Comparison of ENCODE assay signal across 7 mouse cellular contexts in the genomic region with DNA sequence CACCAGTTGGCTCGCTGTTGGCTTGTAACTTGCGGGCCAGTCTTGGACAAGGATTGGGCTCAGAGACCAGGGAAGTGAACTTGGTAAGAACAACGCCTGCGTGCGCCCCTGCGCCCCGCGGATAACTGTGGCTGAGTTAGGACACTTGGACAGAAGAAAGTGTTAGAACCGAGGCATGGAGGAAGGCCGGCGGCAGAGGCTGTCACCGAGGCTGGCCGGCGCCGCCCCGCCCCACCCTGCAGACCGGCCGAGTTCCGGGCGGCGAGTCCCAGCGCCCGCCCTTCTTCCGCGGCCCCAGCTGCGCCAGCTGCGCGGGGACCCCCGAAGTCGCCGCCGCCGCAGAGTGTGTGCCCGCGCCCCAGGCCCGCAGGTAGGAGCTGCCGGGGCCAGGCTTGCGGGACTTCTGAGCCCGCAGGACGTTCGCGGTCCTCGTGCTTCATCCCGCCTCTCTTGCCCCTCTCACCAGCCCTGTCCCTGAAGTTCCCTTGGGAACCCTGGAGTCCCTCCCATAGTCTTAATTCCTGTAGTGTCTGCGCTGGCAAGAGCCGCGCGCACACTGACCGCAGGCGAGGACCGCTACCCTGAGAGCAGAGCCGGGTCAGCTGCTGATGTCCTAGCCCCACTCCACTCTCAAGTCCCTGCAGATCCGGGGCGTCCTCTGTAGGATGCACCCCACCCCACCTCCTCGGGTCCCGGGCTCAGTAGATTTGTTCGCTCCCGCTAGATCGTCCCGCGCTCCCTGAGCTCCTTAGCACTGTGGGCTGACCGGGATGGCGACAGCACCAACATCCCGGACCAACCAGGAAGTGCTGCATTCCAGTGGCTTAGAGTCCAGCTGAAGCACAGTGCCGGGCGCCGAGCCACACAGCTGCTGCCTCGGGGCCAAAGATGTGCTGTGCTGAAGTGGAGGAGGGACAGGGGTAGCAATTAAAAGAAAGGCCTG. TPM values are rescaled to one million over a fixed set of nuclear protein-coding genes. Genes with fewer than 3 reads are reported as not detected.
DNase-seq lines count a peak whose midpoint lies in the region; ATAC-seq and TF ChIP-seq lines count a peak whose summit lies in the region.

Gene Pld1 (plus strand): TSS at position 315 of the 943 bp plus-strand sequence.

- no peak for TF ChIP-seq CTCF in bone marrow, adult 2 months (IDR thresholded peaks at IDR 0.05; ENCODE audit: control insufficient read depth, insufficient read depth, low read length)

- under 1% methylated on average over 67 of the region's 68 CpGs for WGBS in bone marrow, adult 2 months
- WGBS in embryonic facial prominence, embryonic 12.5 days: under 1% methylated on average over 60 of the region's 68 CpGs
- under 1% methylated on average over 68 of the region's 68 CpGs for WGBS in limb, embryonic 10.5 days
- WGBS in midbrain, embryonic 10.5 days: under 1% methylated on average over 58 of the region's 68 CpGs

- peak within 1 kb of the TSS; percentile 98 for H3K4me2 ChIP-seq in embryonic facial prominence, embryonic 12.5 days (replicated peaks)

- DNase-seq in heart, adult 11 months: peak; percentile 99
- peak; percentile 85 for DNase-seq in kidney, adult 18-20 months
- peak; percentile 75 for DNase-seq in limb, embryonic 10.5 days (ENCODE audit: low spot score)
- peak; percentile 74 for DNase-seq in midbrain, embryonic 10.5 days (ENCODE audit: low spot score)
- peak; percentile 38 for DNase-seq in right cerebral cortex, postnatal 4 days

- peak within 1 kb of the TSS; percentile 86 for H3K4me3 ChIP-seq in bone marrow, adult 2 months (replicated peaks; ENCODE audit: control insufficient read depth, low read depth, low read length)
- H3K4me3 ChIP-seq in embryonic facial prominence, embryonic 12.5 days: peak within 1 kb of the TSS; percentile 56
- H3K4me3 ChIP-seq in limb, embryonic 10.5 days: peak within 1 kb of the TSS; percentile 78
- peak within 1 kb of the TSS; percentile 78 for H3K4me3 ChIP-seq in midbrain, embryonic 10.5 days

- ATAC-seq in embryonic facial prominence, embryonic 12.5 days (ENCODE audit: insufficient number of reproducible peaks, insufficient read depth, low FRiP score, low TSS enrichment): peak; percentile 77

- H3K27me3 ChIP-seq in embryonic facial prominence, embryonic 12.5 days: no peaks in the 10 kb centered on the region; the same call in 1 of the 2 replicates
- peaks cover 6% of the 10 kb centered on the region; the same call in 1 of the 2 replicates for H3K27me3 ChIP-seq in limb, embryonic 10.5 days (ENCODE audit: low read depth, poor library complexity, severe bottlenecking)
- H3K27me3 ChIP-seq in midbrain, embryonic 10.5 days (ENCODE audit: low read depth, poor library complexity, severe bottlenecking): peaks cover 33% of the 10 kb centered on the region

- H3K9me3 ChIP-seq in embryonic facial prominence, embryonic 12.5 days: no peaks in the 10 kb centered on the region
- H3K9me3 ChIP-seq in limb, embryonic 10.5 days (replicated peaks): no peaks in the 10 kb centered on the region
- H3K9me3 ChIP-seq in midbrain, embryonic 10.5 days (replicated peaks): no peaks in the 10 kb centered on the region

- peak within 1 kb of the TSS; percentile 86 for H3K27ac ChIP-seq in bone marrow, adult 2 months (ENCODE audit: control insufficient read depth, insufficient read depth, low read depth, low read length, poor library complexity)
- H3K27ac ChIP-seq in embryonic facial prominence, embryonic 12.5 days: peak within 1 kb of the TSS; percentile 8; the same call in 1 of the 2 replicates
- peak within 1 kb of the TSS; percentile 85 for H3K27ac ChIP-seq in limb, embryonic 10.5 days
- H3K27ac ChIP-seq in midbrain, embryonic 10.5 days (replicated peaks): peak within 1 kb of the TSS; percentile 85

- H3K9ac ChIP-seq in embryonic facial prominence, embryonic 12.5 days: peak within 1 kb of the TSS; percentile 66

- H3K36me3 ChIP-seq in embryonic facial prominence, embryonic 12.5 days: no peaks in the 10 kb centered on the region
- H3K36me3 ChIP-seq in limb, embryonic 10.5 days: no peaks in the 10 kb centered on the region
- H3K36me3 ChIP-seq in midbrain, embryonic 10.5 days: no peaks in the 10 kb centered on the region

- H3K4me1 ChIP-seq in bone marrow, adult 2 months (ENCODE audit: control insufficient read depth, insufficient read depth, low read length): no peaks in the 10 kb centered on the region; the same call in 1 of the 2 replicates
- 0 out of 2 replicates have a peak, but pooled peaks cover 11% of the 10 kb centered on the region for H3K4me1 ChIP-seq in embryonic facial prominence, embryonic 12.5 days
- H3K4me1 ChIP-seq in limb, embryonic 10.5 days: peaks cover 17% of the 10 kb centered on the region
- peaks cover 20% of the 10 kb centered on the region for H3K4me1 ChIP-seq in midbrain, embryonic 10.5 days

- TF ChIP-seq POLR2A in bone marrow, adult 2 months (IDR thresholded peaks at IDR 0.05; ENCODE audit: borderline replicate concordance, control insufficient read depth, low read depth, low read length): 0 out of 2 replicates have a peak, but pooled peaks have one; percentile 4

RNA-seq across cellular contexts. Expression of gene Pld1, which starts in this region (rescaled TPM):
- 2.6 and 5.7 TPM in 2 replicates for polyA plus RNA-seq in bone marrow, adult 2 months (2011; ENCODE audit: insufficient read depth, insufficient read length, low replicate concordance, missing spikeins)
- polyA plus RNA-seq in embryonic facial prominence, embryonic 12.5 days (2016; fragmentation: Nextera tagmentation; extraction: Ambion mirVana): 3.1 and 4.2 TPM in 2 replicates
- 1.2 and 2.1 TPM in 2 replicates for polyA plus RNA-seq in limb, embryonic 10.5 days (2016; fragmentation: Nextera tagmentation; extraction: Ambion mirVana)
- 2.2 and 3.2 TPM in 2 replicates for polyA plus RNA-seq in midbrain, embryonic 10.5 days (2016; fragmentation: Nextera tagmentation; extraction: Ambion mirVana)

Comparison
In these comparisons a context has a peak if more than half of its experiments do, and no peak if none do; other contexts are left out.
1. Peak in every context shown above with its lines: DNase-seq, ATAC-seq, H3K4me3 ChIP-seq and H3K27ac ChIP-seq.
2. H3K27ac ChIP-seq: peak in every context shown above with its lines; median percentile 86 in bone marrow, adult 2 months; 85 in limb, embryonic 10.5 days; 85 in midbrain, embryonic 10.5 days; 8 in embryonic facial prominence, embryonic 12.5 days.
3. DNase-seq: peak in every context shown above with its lines; median percentile 99 in heart, adult 11 months; 85 in kidney, adult 18-20 months; 75 in limb, embryonic 10.5 days; 74 in midbrain, embryonic 10.5 days; 38 in right cerebral cortex, postnatal 4 days.